Mouse (Mus musculus) CH12.LX (cell line): ENCODE results near the gene Atp5h. TPM values are rescaled to one million over a fixed set of nuclear protein-coding genes. Genes with fewer than 3 reads are reported as not detected.
A peak's percentile ranks its signal among the peaks of the same experiment; 100 is the strongest.

Source experiments
- DNase-seq: peaks from one replicate; pipeline ENCODE4 v3.0.0-alpha.2; 2013; ENCODE audit errors: extremely low read depth
- H3K27ac ChIP-seq: 2 replicates; pipeline ENCODE4 v1.5.1; 2012; ENCODE audit warnings: low read depth, mild to moderate bottlenecking, control low read depth, moderate library complexity; ENCODE audit not compliant: insufficient read depth
- H3K27me3 ChIP-seq: replicated peaks from 2 replicates; pipeline ENCODE3; 2012; ENCODE audit warnings: inconsistent platforms
- H3K36me3 ChIP-seq, 2 experiments: replicated peaks in 1 of 2; 2 replicates each; pipeline versions ENCODE3 to v1.6.1; 2012; ENCODE audit warnings: inconsistent platforms in 1 of 2, low read length in 1 of 2, mild to moderate bottlenecking in 1 of 2, mixed read lengths in 1 of 2, moderate library complexity in 1 of 2; ENCODE audit not compliant: control insufficient read depth in 1 of 2, insufficient read depth in 1 of 2
- H3K4me1 ChIP-seq, 2 experiments: 2 replicates each; pipeline ENCODE4 v1.6.1; 2012; ENCODE audit warnings: inconsistent platforms in 1 of 2, moderate library complexity in 1 of 2; ENCODE audit not compliant: insufficient read depth in 2 of 2, control insufficient read depth in 1 of 2
- H3K4me2 ChIP-seq: 2 replicates; pipeline ENCODE4 v1.6.1; 2012; ENCODE audit warnings: low read depth, mild to moderate bottlenecking, control low read depth; ENCODE audit not compliant: poor library complexity, insufficient read depth, severe bottlenecking
- H3K4me3 ChIP-seq, 3 experiments: fragments of 150-350 bp in 1 of 3; sonication (generic) in 1 of 3; replicated peaks in 1 of 3; 2 replicates each; pipeline versions ENCODE3 to v1.5.1; 2011 to 2012; ENCODE audit warnings: low read depth in 2 of 3, low read length in 2 of 3, mild to moderate bottlenecking in 2 of 3, moderate library complexity in 2 of 3, control low read depth in 1 of 3, improper control_type of control experiment in 1 of 3, inconsistent platforms in 1 of 3, mixed read lengths in 1 of 3; ENCODE audit not compliant: poor library complexity in 1 of 3
- H3K79me2 ChIP-seq: replicated peaks from 2 replicates; pipeline ENCODE4 v1.6.1; 2012; ENCODE audit warnings: mild to moderate bottlenecking, moderate library complexity; ENCODE audit not compliant: control insufficient read depth, poor library complexity, insufficient read depth, severe bottlenecking; ENCODE audit errors: extremely low read depth
- H3K9ac ChIP-seq: 2 replicates; pipeline ENCODE4 v1.6.1; 2012; ENCODE audit warnings: low read depth, mild to moderate bottlenecking, control low read depth, moderate library complexity; ENCODE audit not compliant: insufficient read depth
- H3K9me3 ChIP-seq: replicated peaks from 2 replicates; pipeline ENCODE3; 2012; ENCODE audit warnings: low read length, inconsistent platforms, mixed read lengths
- CTCF ChIP-seq, 2 experiments: IDR thresholded peaks in 1 of 2; conservative IDR thresholded peaks in 1 of 2; 2 replicates each; pipeline ENCODE4 v1.5.1; 2011 to 2012; ENCODE audit warnings: low read depth in 2 of 2, low read length in 2 of 2, improper control_type of control experiment in 1 of 2, inconsistent platforms in 1 of 2, mild to moderate bottlenecking in 1 of 2, moderate library complexity in 1 of 2
- ELF1 ChIP-seq: IDR thresholded peaks from 2 replicates; pipeline ENCODE4 v1.6.1; 2014; ENCODE audit warnings: low read depth, mild to moderate bottlenecking, inconsistent platforms, low read length, improper control_type of control experiment
- EP300 ChIP-seq: IDR thresholded peaks from 2 replicates; pipeline ENCODE4 v1.6.1; 2011; ENCODE audit warnings: low read length, improper control_type of control experiment
- ETS1 ChIP-seq: conservative IDR thresholded peaks from 2 replicates; pipeline ENCODE4 v1.6.1; 2012; ENCODE audit warnings: low read depth, mild to moderate bottlenecking, inconsistent platforms, low read length, improper control_type of control experiment, moderate library complexity
- GABPA ChIP-seq: IDR thresholded peaks from 2 replicates; pipeline ENCODE4 v1.6.1; 2012; ENCODE audit warnings: low read depth, low read length, improper control_type of control experiment, inconsistent platforms; ENCODE audit not compliant: insufficient replicate concordance
- HCFC1 ChIP-seq: IDR thresholded peaks from 2 replicates; pipeline ENCODE4 v1.6.1; 2012; ENCODE audit warnings: low read depth, mild to moderate bottlenecking, inconsistent platforms, low read length, improper control_type of control experiment
- IRF4 ChIP-seq: IDR thresholded peaks from 2 replicates; pipeline ENCODE4 v1.6.1; 2014; ENCODE audit warnings: low read depth, mild to moderate bottlenecking, inconsistent platforms, low read length, improper control_type of control experiment
- JUN ChIP-seq: IDR thresholded peaks from 2 replicates; pipeline ENCODE4 v1.6.1; 2011; ENCODE audit warnings: low read depth, mild to moderate bottlenecking, low read length, improper control_type of control experiment, moderate library complexity; ENCODE audit not compliant: insufficient read depth
- JUND ChIP-seq: conservative IDR thresholded peaks from 2 replicates; pipeline ENCODE4 v1.6.1; 2011; ENCODE audit warnings: low read depth, low read length, improper control_type of control experiment
- KAT2A ChIP-seq: IDR thresholded peaks from 2 replicates; pipeline ENCODE4 v1.6.1; 2012; ENCODE audit warnings: low read length, improper control_type of control experiment, inconsistent platforms; ENCODE audit not compliant: insufficient replicate concordance
- MAZ ChIP-seq: IDR thresholded peaks from 2 replicates; pipeline ENCODE4 v1.6.1; 2012; ENCODE audit warnings: low read depth, mild to moderate bottlenecking, inconsistent platforms, low read length, improper control_type of control experiment, moderate library complexity
- MEF2A ChIP-seq: IDR thresholded peaks from 2 replicates; pipeline ENCODE4 v1.6.1; 2014; ENCODE audit warnings: low read depth, mild to moderate bottlenecking, inconsistent platforms, low read length, improper control_type of control experiment, borderline replicate concordance
- MYC ChIP-seq: IDR thresholded peaks from 2 replicates; pipeline ENCODE4 v1.6.1; 2011; ENCODE audit warnings: low read depth, mild to moderate bottlenecking, improper control_type of control experiment, low read length
- NELFE ChIP-seq: IDR thresholded peaks from 2 replicates; pipeline ENCODE4 v1.6.1; 2011; ENCODE audit warnings: low read depth, low read length, improper control_type of control experiment
- NRF1 ChIP-seq: IDR thresholded peaks from 2 replicates; pipeline ENCODE4 v1.6.1; 2014; ENCODE audit warnings: low read depth, mild to moderate bottlenecking, inconsistent platforms, low read length, improper control_type of control experiment, moderate library complexity
- POLR2A ChIP-seq: IDR thresholded peaks from 2 replicates; pipeline ENCODE4 v1.6.1; 2011; ENCODE audit warnings: low read depth, mild to moderate bottlenecking, improper control_type of control experiment, low read length
- RAD21 ChIP-seq: IDR thresholded peaks from 2 replicates; pipeline ENCODE4 v1.6.1; 2011; ENCODE audit warnings: low read depth, mild to moderate bottlenecking, low read length, improper control_type of control experiment, moderate library complexity
- RCOR1 ChIP-seq: conservative IDR thresholded peaks from 2 replicates; pipeline ENCODE4 v1.6.1; 2012; ENCODE audit warnings: low read depth, mild to moderate bottlenecking, inconsistent platforms, low read length, improper control_type of control experiment
- SIN3A ChIP-seq: IDR thresholded peaks from 2 replicates; pipeline ENCODE4 v1.6.1; 2012; ENCODE audit warnings: low read length, improper control_type of control experiment, inconsistent platforms
- SMC3 ChIP-seq: IDR thresholded peaks from 2 replicates; pipeline ENCODE4 v1.6.1; 2011; ENCODE audit warnings: low read depth, low read length, improper control_type of control experiment
- TBP ChIP-seq: conservative IDR thresholded peaks from 2 replicates; pipeline ENCODE4 v1.6.1; 2011; ENCODE audit warnings: low read depth, low read length, improper control_type of control experiment
- TCF12 ChIP-seq: IDR thresholded peaks from 2 replicates; pipeline ENCODE4 v1.6.1; 2014; ENCODE audit warnings: low read depth, mild to moderate bottlenecking, inconsistent platforms, low read length, improper control_type of control experiment
- USF2 ChIP-seq: conservative IDR thresholded peaks from 2 replicates; pipeline ENCODE4 v1.6.1; 2011; ENCODE audit warnings: low read depth, low read length, improper control_type of control experiment
- dilution Hi-C: fragments of 300-500 bp; cut with MboI; formaldehyde crosslinking; loops from 2 replicates; pipeline ENCODE4 v1.14.3; 2020; ENCODE audit warnings: low sequenced_read_pairs; ENCODE audit not compliant: extremely low pct_unique_long_range_greater_than_20kb, extremely low pct_ligation_motif_present
- in situ Hi-C: fragments of 300-500 bp; cut with MboI; formaldehyde crosslinking; loops from 3 replicates; pipeline ENCODE4 v1.14.3; 2019; ENCODE audit warnings: low sequenced_read_pairs, low pct_ligation_motif_present, low pct_unique_long_range_greater_than_20kb, mixed read lengths
- polyA plus RNA-seq: library from polyadenylated mRNA; unstranded; fragments of >175 nt; gene quantifications from 2 replicates; pipeline ENCODE4 v1.2.1, GENCODE M21; 2012; ENCODE audit warnings: low read depth; ENCODE audit not compliant: insufficient read length
- total RNA-seq, 2 experiments: library from RNA; depleted of rRNA; stranded (reverse); fragments of 300-350 nt in 1 of 2; fragments of >200 nt in 1 of 2; gene quantifications; 2 replicates each; pipeline ENCODE4 v1.2.3; 2012 to 2014

The Atp5h gene
- total and polyA plus RNA-seq, 3 experiments = 500 to 711 (median 671) TPM

DNA sequence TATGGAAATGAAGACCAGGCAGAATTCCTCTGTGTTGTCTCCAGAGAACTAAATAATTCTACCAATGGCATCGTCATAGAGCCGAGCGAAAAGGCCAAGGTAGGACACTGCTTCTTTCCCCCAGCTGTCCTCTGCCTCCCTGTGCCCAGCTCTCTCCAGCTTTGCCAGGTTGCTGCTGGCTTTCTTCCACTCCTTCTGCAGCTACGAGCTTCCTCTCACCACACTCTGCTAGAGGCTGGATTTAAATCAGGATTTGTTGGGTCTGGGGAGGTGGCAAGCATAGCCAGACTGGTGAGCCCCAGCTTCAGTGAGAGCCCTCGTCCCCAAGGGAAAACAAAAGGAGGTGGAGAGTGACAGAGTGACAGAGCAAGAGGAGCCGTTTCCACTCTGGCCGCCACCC lies 9.5 kb upstream of the Atp5h start (continued):
- TF ChIP-seq GABPA (no peak), CTCF (conservative IDR thresholded peaks at IDR 0.05 in 1 of 2, IDR thresholded peaks at IDR 0.05 in 1 of 2; ENCODE audit: low read depth in 2 of 2, low read length in 2 of 2) (no peak), MYC (no peak)

- Histone ChIP-seq H3K27me3 (no peaks in the 10 kb centered on the region), H3K36me3 (peaks cover 40 to 88% of the 10 kb centered on the region in 2 experiments), H3K9me3 (no peaks in the 10 kb centered on the region), H3K4me3 (no peak overlapping the region), H3K4me2 (no peak overlapping the region), H3K79me2 (no peaks in the 10 kb centered on the region), H3K4me1 (peaks cover 2 to 8% of the 10 kb centered on the region in 2 experiments; a peak in 3 of 4 replicates), H3K9ac (no peak overlapping the region), H3K27ac (no peak overlapping the region)
- TF ChIP-seq MEF2A (0 out of 2 replicates have a peak, but pooled peaks have one; percentile 17), NELFE (no peak; the same call in 1 of the 2 replicates), RCOR1 (no peak), TCF12 (0 out of 2 replicates have a peak, but pooled peaks have one; percentile 33), JUN (no peak), SIN3A (peak; percentile 51; the same call in 1 of the 2 replicates), IRF4 (peak; percentile 61), USF2 (no peak), ETS1 (peak; percentile 28; the same call in 1 of the 2 replicates), KAT2A (no peak), HCFC1 (peak; percentile 49), TBP (no peak), RAD21 (peak; percentile 70), JUND (no peak; the same call in 1 of the 2 replicates), CTCF (conservative IDR thresholded peaks at IDR 0.05 in 1 of 2, IDR thresholded peaks at IDR 0.05 in 1 of 2; ENCODE audit: low read depth in 2 of 2, low read length in 2 of 2) (peak; percentile 67 to 88), MYC (peak; percentile 47), NRF1 (no peak), POLR2A (no peak), MAZ (peak; percentile 72), ELF1 (peak; percentile 26; the same call in 1 of the 2 replicates), GABPA (no peak), EP300 (no peak), SMC3 (peak; percentile 82)
- in situ Hi-C loops (no loop called here), dilution Hi-C loops (no loop called here)
- DNase-seq = peak; percentile 80
Observed at GRCm38 (mm10) chr11:115427482-115428331, 7.9 kb upstream of the Atp5h start.
